Mouse (Mus musculus): ENCODE data around the gene Dusp6. TPM values are rescaled to one million over a fixed set of nuclear protein-coding genes. Genes with fewer than 3 reads are reported as not detected.

Gene Dusp6
- polyA plus RNA-seq, 1 experiment = 50.9 TPM

GRCm38 (mm10) chr10:99273006-99273405, 10.0 kb downstream of the Dusp6 start:
- Histone ChIP-seq H3K4me3 (ENCODE audit: low read depth, low read length) (no peak overlapping the region), H3K27me3 (ENCODE audit: control insufficient read depth, insufficient read depth, low read length, poor library complexity, severe bottlenecking) (no peaks in the 10 kb centered on the region), H3K27ac (ENCODE audit: insufficient read depth, low read length) (no peak overlapping the region), H3K36me3 (ENCODE audit: control insufficient read depth, insufficient read depth, low read length, poor library complexity, severe bottlenecking) (no peaks in the 10 kb centered on the region), H3K9me3 (replicated peaks; ENCODE audit: control insufficient read depth, insufficient read depth, low read length, poor library complexity, severe bottlenecking) (no peaks in the 10 kb centered on the region), H3K9ac (ENCODE audit: low read depth, poor library complexity, severe bottlenecking) (no peak overlapping the region), H3K4me1 (ENCODE audit: control insufficient read depth, insufficient read depth, low read length) (no peaks in the 10 kb centered on the region)
- no peak for TF ChIP-seq EP300 (IDR thresholded peaks at IDR 0.05; ENCODE audit: insufficient read depth, low read depth, low read length)
- TF ChIP-seq POLR2A (IDR thresholded peaks at IDR 0.05; ENCODE audit: insufficient read depth, low read length) = no peak
- no peak for TF ChIP-seq CTCF (IDR thresholded peaks at IDR 0.05; ENCODE audit: low read depth, low read length)

DNA sequence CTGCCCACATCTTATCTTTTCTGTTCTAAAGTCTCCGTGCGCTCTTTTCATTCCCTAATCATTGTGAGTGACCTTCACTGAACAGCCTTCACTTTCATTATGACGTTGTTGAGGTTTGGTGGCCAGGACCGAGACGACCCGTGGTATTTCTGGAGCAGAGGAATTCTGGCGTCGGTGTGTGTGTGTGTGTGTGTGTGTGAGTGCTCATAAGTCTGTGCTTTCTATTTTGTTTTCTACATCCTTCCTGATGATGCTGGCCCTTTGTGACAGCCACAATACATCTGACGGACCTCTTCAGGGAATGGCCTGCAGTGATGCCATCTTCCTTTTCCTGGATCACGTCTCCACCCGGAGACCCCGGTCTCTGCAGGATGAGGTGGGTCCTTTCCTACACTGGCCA, 11.6 kb downstream of the Dusp6 start:
- no peak overlapping the region for H3K4me3 ChIP-seq (ENCODE audit: low read depth, low read length)
- H3K27me3 ChIP-seq (ENCODE audit: control insufficient read depth, insufficient read depth, low read length, poor library complexity, severe bottlenecking) = no peaks in the 10 kb centered on the region
- H3K27ac ChIP-seq (ENCODE audit: insufficient read depth, low read length) = no peak overlapping the region
- H3K9ac ChIP-seq (ENCODE audit: low read depth, poor library complexity, severe bottlenecking) = no peak overlapping the region
- no peaks in the 10 kb centered on the region for H3K36me3 ChIP-seq (ENCODE audit: control insufficient read depth, insufficient read depth, low read length, poor library complexity, severe bottlenecking)
- no peaks in the 10 kb centered on the region for H3K4me1 ChIP-seq (ENCODE audit: control insufficient read depth, insufficient read depth, low read length)
- no peaks in the 10 kb centered on the region for H3K9me3 ChIP-seq (replicated peaks; ENCODE audit: control insufficient read depth, insufficient read depth, low read length, poor library complexity, severe bottlenecking)
- no peak for TF ChIP-seq POLR2A (IDR thresholded peaks at IDR 0.05; ENCODE audit: insufficient read depth, low read length)
- no peak for TF ChIP-seq CTCF (IDR thresholded peaks at IDR 0.05; ENCODE audit: low read depth, low read length)
- TF ChIP-seq EP300 (IDR thresholded peaks at IDR 0.05; ENCODE audit: insufficient read depth, low read depth, low read length) = no peak

DNA sequence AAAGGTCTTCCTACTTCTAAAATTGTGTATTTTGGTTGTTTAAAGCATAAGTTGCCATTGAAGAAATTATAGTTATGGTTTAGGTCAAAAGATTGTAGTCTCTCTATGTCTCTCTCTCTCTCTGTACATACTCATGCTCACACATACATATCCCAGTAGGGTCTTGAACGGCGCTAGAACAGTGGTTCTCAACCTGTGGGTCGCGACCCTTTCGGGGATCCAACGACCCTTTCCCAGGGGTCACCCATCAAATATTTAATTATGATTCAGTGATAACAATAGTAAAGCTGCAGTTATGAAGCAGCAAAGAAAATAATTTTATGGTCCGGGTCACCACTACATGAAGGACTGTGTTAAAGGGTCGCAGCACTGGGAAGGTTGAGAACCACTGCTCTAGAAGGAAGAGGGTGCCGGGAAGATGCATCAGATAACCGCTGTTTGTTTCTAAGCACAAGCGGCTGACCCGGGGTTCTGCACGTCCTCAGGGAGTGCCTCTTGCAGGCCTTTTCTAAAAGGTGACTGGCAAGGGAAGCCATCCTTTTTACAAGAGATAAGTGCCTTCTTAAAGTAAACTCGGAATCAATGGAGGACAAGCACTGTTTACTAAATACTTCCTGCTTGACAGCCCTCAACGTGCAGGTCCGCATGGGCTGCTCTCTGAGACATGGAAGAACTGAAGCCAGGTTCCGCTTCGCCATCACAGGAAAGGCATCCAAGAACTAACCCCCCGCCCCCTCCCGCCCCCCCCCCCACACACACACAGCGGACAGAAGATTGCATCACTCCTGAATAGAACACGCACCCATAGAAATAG, 16.2 kb downstream of the Dusp6 start:
- TF ChIP-seq EP300 (IDR thresholded peaks at IDR 0.05; ENCODE audit: insufficient read depth, low read depth, low read length) (no peak), CTCF (IDR thresholded peaks at IDR 0.05; ENCODE audit: low read depth, low read length) (no peak), POLR2A (IDR thresholded peaks at IDR 0.05; ENCODE audit: insufficient read depth, low read length) (no peak)
- H3K27ac ChIP-seq (ENCODE audit: insufficient read depth, low read length) = no peak overlapping the region; the same call in 1 of the 2 replicates
- H3K9ac ChIP-seq (ENCODE audit: low read depth, poor library complexity, severe bottlenecking) = peak overlapping the region; percentile 69
- no peaks in the 10 kb centered on the region for H3K9me3 ChIP-seq (replicated peaks; ENCODE audit: control insufficient read depth, insufficient read depth, low read length, poor library complexity, severe bottlenecking)
- no peaks in the 10 kb centered on the region for H3K4me1 ChIP-seq (ENCODE audit: control insufficient read depth, insufficient read depth, low read length)
- no peaks in the 10 kb centered on the region for H3K36me3 ChIP-seq (ENCODE audit: control insufficient read depth, insufficient read depth, low read length, poor library complexity, severe bottlenecking)
- H3K27me3 ChIP-seq (ENCODE audit: control insufficient read depth, insufficient read depth, low read length, poor library complexity, severe bottlenecking) = no peaks in the 10 kb centered on the region
- H3K4me3 ChIP-seq (ENCODE audit: low read depth, low read length) = peak overlapping the region; percentile 43

GRCm38 (mm10) chr10:99283981-99284385, 21.0 kb downstream of the Dusp6 start:
- no peak overlapping the region for H3K4me3 ChIP-seq (ENCODE audit: low read depth, low read length)
- no peak overlapping the region for H3K27ac ChIP-seq (ENCODE audit: insufficient read depth, low read length)
- H3K36me3 ChIP-seq (ENCODE audit: control insufficient read depth, insufficient read depth, low read length, poor library complexity, severe bottlenecking) = no peaks in the 10 kb centered on the region
- TF ChIP-seq EP300 (IDR thresholded peaks at IDR 0.05; ENCODE audit: insufficient read depth, low read depth, low read length) = no peak
- no peak for TF ChIP-seq CTCF (IDR thresholded peaks at IDR 0.05; ENCODE audit: low read depth, low read length)
- TF ChIP-seq POLR2A (IDR thresholded peaks at IDR 0.05; ENCODE audit: insufficient read depth, low read length) = no peak
- H3K9me3 ChIP-seq (replicated peaks; ENCODE audit: control insufficient read depth, insufficient read depth, low read length, poor library complexity, severe bottlenecking) = no peaks in the 10 kb centered on the region
- H3K9ac ChIP-seq (ENCODE audit: low read depth, poor library complexity, severe bottlenecking) = no peak overlapping the region
- no peaks in the 10 kb centered on the region for H3K27me3 ChIP-seq (ENCODE audit: control insufficient read depth, insufficient read depth, low read length, poor library complexity, severe bottlenecking)
- H3K4me1 ChIP-seq (ENCODE audit: control insufficient read depth, insufficient read depth, low read length) = no peaks in the 10 kb centered on the region

- Histone ChIP-seq H3K36me3 (ENCODE audit: control insufficient read depth, insufficient read depth, low read length, poor library complexity, severe bottlenecking) (no peaks in the 10 kb centered on the region), H3K9ac (ENCODE audit: low read depth, poor library complexity, severe bottlenecking) (no peak overlapping the region), H3K4me1 (ENCODE audit: control insufficient read depth, insufficient read depth, low read length) (no peaks in the 10 kb centered on the region), H3K9me3 (replicated peaks; ENCODE audit: control insufficient read depth, insufficient read depth, low read length, poor library complexity, severe bottlenecking) (no peaks in the 10 kb centered on the region), H3K4me3 (ENCODE audit: low read depth, low read length) (no peak overlapping the region), H3K27me3 (ENCODE audit: control insufficient read depth, insufficient read depth, low read length, poor library complexity, severe bottlenecking) (no peaks in the 10 kb centered on the region), H3K27ac (ENCODE audit: insufficient read depth, low read length) (no peak overlapping the region)
- TF ChIP-seq CTCF (IDR thresholded peaks at IDR 0.05; ENCODE audit: low read depth, low read length) = no peak
- TF ChIP-seq POLR2A (IDR thresholded peaks at IDR 0.05; ENCODE audit: insufficient read depth, low read length) = no peak
- no peak for TF ChIP-seq EP300 (IDR thresholded peaks at IDR 0.05; ENCODE audit: insufficient read depth, low read depth, low read length)
Observed at GRCm38 (mm10) chr10:99284918-99285317, 21.9 kb downstream of the Dusp6 start.

GRCm38 (mm10) chr10:99285759-99286158, 22.7 kb downstream of the Dusp6 start:
- Histone ChIP-seq H3K4me3 (ENCODE audit: low read depth, low read length) (no peak overlapping the region), H3K36me3 (ENCODE audit: control insufficient read depth, insufficient read depth, low read length, poor library complexity, severe bottlenecking) (no peaks in the 10 kb centered on the region), H3K4me1 (ENCODE audit: control insufficient read depth, insufficient read depth, low read length) (no peaks in the 10 kb centered on the region), H3K9ac (ENCODE audit: low read depth, poor library complexity, severe bottlenecking) (no peak overlapping the region), H3K9me3 (replicated peaks; ENCODE audit: control insufficient read depth, insufficient read depth, low read length, poor library complexity, severe bottlenecking) (no peaks in the 10 kb centered on the region), H3K27ac (ENCODE audit: insufficient read depth, low read length) (no peak overlapping the region), H3K27me3 (ENCODE audit: control insufficient read depth, insufficient read depth, low read length, poor library complexity, severe bottlenecking) (no peaks in the 10 kb centered on the region)
- no peak for TF ChIP-seq POLR2A (IDR thresholded peaks at IDR 0.05; ENCODE audit: insufficient read depth, low read length)
- TF ChIP-seq CTCF (IDR thresholded peaks at IDR 0.05; ENCODE audit: low read depth, low read length) = no peak
- TF ChIP-seq EP300 (IDR thresholded peaks at IDR 0.05; ENCODE audit: insufficient read depth, low read depth, low read length) = no peak

Data from ES-Bruce4 (cell line).